ENCODE assay signal across 9 mouse cellular contexts in genomic region chr3:51359558-51360307, GRCm38 (mm10). TPM values are rescaled to one million over a fixed set of nuclear protein-coding genes. Genes with fewer than 3 reads are reported as not detected.
A peak's percentile ranks its signal among the peaks of the same experiment; 100 is the strongest.
DNase-seq lines count a peak whose midpoint lies in the region; ATAC-seq lines count a peak whose summit lies in the region.
"Had no signal": no experiment of that assay in that cellular context is flagged by ENCODE, and none has a peak within 500 bp of the region (broad histone marks: within the 10 kb centered on the region; RNA-seq: fewer than 3 reads in every experiment).

No protein-coding gene starts in this region.

- H3K4me2 ChIP-seq in kidney, embryonic 15.5 days: peak overlapping the region; percentile 93
- peak overlapping the region; percentile 71 for H3K4me2 ChIP-seq in embryonic facial prominence, embryonic 13.5 days
- peak overlapping the region; percentile 91 for H3K4me2 ChIP-seq in intestine, embryonic 15.5 days (replicated peaks)
- peak overlapping the region; percentile 76; the same call in 1 of the 2 replicates for H3K4me2 ChIP-seq in midbrain, embryonic 16.5 days (ENCODE audit: low read length)

- H3K9ac ChIP-seq in kidney, embryonic 15.5 days: no peak overlapping the region; the same call in 1 of the 2 replicates
- H3K9ac ChIP-seq in embryonic facial prominence, embryonic 13.5 days: no peak overlapping the region
- H3K9ac ChIP-seq in intestine, embryonic 15.5 days: no peak overlapping the region
- no peak overlapping the region for H3K9ac ChIP-seq in midbrain, embryonic 16.5 days (ENCODE audit: low read depth, low read length)

- 25% methylated on average over 14 of the region's 14 CpGs for WGBS in kidney, embryonic 15.5 days
- WGBS in embryonic facial prominence, embryonic 13.5 days: 20% methylated on average over 14 of the region's 14 CpGs
- 40% methylated on average over 14 of the region's 14 CpGs for WGBS in intestine, embryonic 15.5 days
- WGBS in midbrain, embryonic 16.5 days: 26% methylated on average over 14 of the region's 14 CpGs

- H3K36me3 ChIP-seq in kidney, embryonic 15.5 days: no peaks in the 10 kb centered on the region
- no peaks in the 10 kb centered on the region for H3K36me3 ChIP-seq in embryonic facial prominence, embryonic 13.5 days
- no peaks in the 10 kb centered on the region for H3K36me3 ChIP-seq in intestine, embryonic 15.5 days
- no peaks in the 10 kb centered on the region for H3K36me3 ChIP-seq in midbrain, embryonic 16.5 days (ENCODE audit: control insufficient read depth, insufficient read depth, low read length)

- no peak for DNase-seq in kidney, postnatal 4 days
- no peak for DNase-seq in cerebellum, adult 18-20 months
- no peak for DNase-seq in natural killer cell, adult 2 months (ENCODE audit: low spot score in 2 of 2)

- no peak overlapping the region for H3K27ac ChIP-seq in kidney, embryonic 15.5 days
- no peak overlapping the region for H3K27ac ChIP-seq in embryonic facial prominence, embryonic 13.5 days
- H3K27ac ChIP-seq in intestine, embryonic 15.5 days: no peak overlapping the region
- H3K27ac ChIP-seq in midbrain, embryonic 16.5 days (ENCODE audit: low read length): no peak overlapping the region

- no peak for ATAC-seq in kidney, embryonic 15.5 days (replicated peaks; ENCODE audit: low FRiP score)
- no peak for ATAC-seq in embryonic facial prominence, embryonic 13.5 days (ENCODE audit: insufficient number of reproducible peaks, insufficient read depth, low FRiP score, low TSS enrichment, low read depth)
- ATAC-seq in intestine, embryonic 15.5 days: peak; percentile 4; the same call in 1 of the 2 replicates
- peak; percentile 20; the same call in 1 of the 2 replicates for ATAC-seq in midbrain, embryonic 16.5 days
- no peak for ATAC-seq in erythroid progenitor cell, adult 5-6 weeks (replicated peaks; ENCODE audit: low FRiP score, poor library complexity, severe bottlenecking)

- H3K4me1 ChIP-seq in kidney, embryonic 15.5 days: peaks cover 30% of the 10 kb centered on the region
- H3K4me1 ChIP-seq in embryonic facial prominence, embryonic 13.5 days: peaks cover 9% of the 10 kb centered on the region
- 0 out of 2 replicates have a peak, but pooled peaks cover 12% of the 10 kb centered on the region for H3K4me1 ChIP-seq in intestine, embryonic 15.5 days (replicated peaks)
- peaks cover 5% of the 10 kb centered on the region for H3K4me1 ChIP-seq in midbrain, embryonic 16.5 days (ENCODE audit: control insufficient read depth, insufficient read depth, low read length)

- H3K27me3 ChIP-seq in kidney, embryonic 15.5 days: peaks cover 15% of the 10 kb centered on the region
- peaks cover 7% of the 10 kb centered on the region; the same call in 1 of the 2 replicates for H3K27me3 ChIP-seq in embryonic facial prominence, embryonic 13.5 days
- no peaks in the 10 kb centered on the region for H3K27me3 ChIP-seq in intestine, embryonic 15.5 days (replicated peaks)
- H3K27me3 ChIP-seq in midbrain, embryonic 16.5 days (ENCODE audit: control insufficient read depth, insufficient read depth, low read depth, low read length): peaks cover 19% of the 10 kb centered on the region

- H3K4me3 ChIP-seq in kidney, embryonic 15.5 days (replicated peaks): peak overlapping the region; percentile 72
- H3K4me3 ChIP-seq in embryonic facial prominence, embryonic 13.5 days: peak overlapping the region; percentile 58
- peak overlapping the region; percentile 66 for H3K4me3 ChIP-seq in intestine, embryonic 15.5 days (replicated peaks)
- no peak overlapping the region for H3K4me3 ChIP-seq in midbrain, embryonic 16.5 days (ENCODE audit: low read depth, low read length)

- H3K9me3 ChIP-seq in kidney, embryonic 15.5 days (replicated peaks): no peaks in the 10 kb centered on the region
- H3K9me3 ChIP-seq in embryonic facial prominence, embryonic 13.5 days: no peaks in the 10 kb centered on the region
- no peaks in the 10 kb centered on the region for H3K9me3 ChIP-seq in intestine, embryonic 15.5 days
- no peaks in the 10 kb centered on the region for H3K9me3 ChIP-seq in midbrain, embryonic 16.5 days (replicated peaks; ENCODE audit: control insufficient read depth, low read length, poor library complexity, severe bottlenecking)

RNA-seq across cellular contexts. Expression of gene Elf2, which starts 19.3 kb away (rescaled TPM):
- 58.2 and 73.7 TPM in 2 replicates for polyA plus RNA-seq in kidney, embryonic 15.5 days (2015; fragmentation: Nextera tagmentation; extraction: Ambion mirVana)
- 64.5 and 72.5 TPM in 2 replicates for polyA plus RNA-seq in embryonic facial prominence, embryonic 13.5 days (2015; fragmentation: Nextera tagmentation; extraction: Ambion mirVana)
- polyA plus RNA-seq in intestine, embryonic 15.5 days (2015; fragmentation: Nextera tagmentation; extraction: Ambion mirVana): 62.8 and 65.4 TPM in 2 replicates
- 27.1 and 27.7 TPM in 2 replicates for polyA plus RNA-seq in midbrain, embryonic 16.5 days (2015; fragmentation: Nextera tagmentation; extraction: Ambion mirVana)
- 35.0 and 53.2 TPM in 2 replicates for total RNA-seq in erythroid progenitor cell, adult 5-6 weeks (2015; ENCODE audit: low replicate concordance)
- total RNA-seq in erythroid progenitor cell, adult 5-6 weeks (2017; ENCODE audit: low replicate concordance): 90.9 and 107 TPM in 2 replicates

RNA-seq across cellular contexts. Expression of gene Mgarp, which starts 36.8 kb away (rescaled TPM):
- 5.3 and 11.4 TPM in 2 replicates for polyA plus RNA-seq in kidney, embryonic 15.5 days (2015; fragmentation: Nextera tagmentation; extraction: Ambion mirVana)
- polyA plus RNA-seq in embryonic facial prominence, embryonic 13.5 days (2015; fragmentation: Nextera tagmentation; extraction: Ambion mirVana): 5.2 and 7.0 TPM in 2 replicates
- 4.0 and 7.5 TPM in 2 replicates for polyA plus RNA-seq in intestine, embryonic 15.5 days (2015; fragmentation: Nextera tagmentation; extraction: Ambion mirVana)
- polyA plus RNA-seq in midbrain, embryonic 16.5 days (2015; fragmentation: Nextera tagmentation; extraction: Ambion mirVana): 0.39 and 0.82 TPM in 2 replicates
- total RNA-seq in erythroid progenitor cell, adult 5-6 weeks (2015; ENCODE audit: low replicate concordance): not detected in 2 replicates
- total RNA-seq in erythroid progenitor cell, adult 5-6 weeks (2017; ENCODE audit: low replicate concordance): 0.51 and 3.9 TPM in 2 replicates
- total RNA-seq: left cerebral cortex, postnatal 4 days had no signal

RNA-seq across cellular contexts. Expression of gene Ndufc1, which starts 49.1 kb away (rescaled TPM):
- 771 and 842 TPM in 2 replicates for polyA plus RNA-seq in kidney, embryonic 15.5 days (2015; fragmentation: Nextera tagmentation; extraction: Ambion mirVana)
- 766 and 796 TPM in 2 replicates for polyA plus RNA-seq in embryonic facial prominence, embryonic 13.5 days (2015; fragmentation: Nextera tagmentation; extraction: Ambion mirVana)
- polyA plus RNA-seq in intestine, embryonic 15.5 days (2015; fragmentation: Nextera tagmentation; extraction: Ambion mirVana): 798 and 916 TPM in 2 replicates
- polyA plus RNA-seq in midbrain, embryonic 16.5 days (2015; fragmentation: Nextera tagmentation; extraction: Ambion mirVana): 680 and 706 TPM in 2 replicates
- total RNA-seq in erythroid progenitor cell, adult 5-6 weeks (2015; ENCODE audit: low replicate concordance): 34.2 and 67.1 TPM in 2 replicates
- total RNA-seq in erythroid progenitor cell, adult 5-6 weeks (2017; ENCODE audit: low replicate concordance): 9.3 and 17.5 TPM in 2 replicates

RNA-seq across cellular contexts. Expression of gene Naa15, which starts 55.2 kb away (rescaled TPM):
- polyA plus RNA-seq in kidney, embryonic 15.5 days (2015; fragmentation: Nextera tagmentation; extraction: Ambion mirVana): 52.3 and 54.6 TPM in 2 replicates
- polyA plus RNA-seq in embryonic facial prominence, embryonic 13.5 days (2015; fragmentation: Nextera tagmentation; extraction: Ambion mirVana): 52.5 and 61.9 TPM in 2 replicates
- polyA plus RNA-seq in intestine, embryonic 15.5 days (2015; fragmentation: Nextera tagmentation; extraction: Ambion mirVana): 45.7 and 51.6 TPM in 2 replicates
- polyA plus RNA-seq in midbrain, embryonic 16.5 days (2015; fragmentation: Nextera tagmentation; extraction: Ambion mirVana): 38.2 and 41.3 TPM in 2 replicates
- total RNA-seq in erythroid progenitor cell, adult 5-6 weeks (2015; ENCODE audit: low replicate concordance): 47.8 and 48.7 TPM in 2 replicates
- total RNA-seq in erythroid progenitor cell, adult 5-6 weeks (2017; ENCODE audit: low replicate concordance): 64.4 and 73.0 TPM in 2 replicates

Comparison
In these comparisons a context has a peak if more than half of its experiments do, and no peak if none do; other contexts are left out.
1. ATAC-seq: peak in intestine, embryonic 15.5 days (single experiment) and midbrain, embryonic 16.5 days (single experiment); none in kidney, embryonic 15.5 days (single experiment), embryonic facial prominence, embryonic 13.5 days (single experiment) and erythroid progenitor cell, adult 5-6 weeks (single experiment).
2. Peak in every context shown above with its lines, with median percentiles within 50 percentile points of each other: H3K4me2 ChIP-seq.